Mouse (Mus musculus) CH12.LX (cell line): ENCODE results near the gene Rab8a. TPM values are rescaled to one million over a fixed set of nuclear protein-coding genes. Genes with fewer than 3 reads are reported as not detected.

Experiments used
- DNase-seq: peaks from one replicate; pipeline ENCODE4 v3.0.0-alpha.2; 2013; ENCODE audit errors: extremely low read depth
- H3K27ac ChIP-seq: 2 replicates; pipeline ENCODE4 v1.5.1; 2012; ENCODE audit warnings: low read depth, mild to moderate bottlenecking, control low read depth, moderate library complexity; ENCODE audit not compliant: insufficient read depth
- H3K27me3 ChIP-seq: replicated peaks from 2 replicates; pipeline ENCODE3; 2012; ENCODE audit warnings: inconsistent platforms
- H3K36me3 ChIP-seq, 2 experiments: replicated peaks in 1 of 2; 2 replicates each; pipeline versions ENCODE3 to v1.6.1; 2012; ENCODE audit warnings: inconsistent platforms in 1 of 2, low read length in 1 of 2, mild to moderate bottlenecking in 1 of 2, mixed read lengths in 1 of 2, moderate library complexity in 1 of 2; ENCODE audit not compliant: control insufficient read depth in 1 of 2, insufficient read depth in 1 of 2
- H3K4me1 ChIP-seq, 2 experiments: 2 replicates each; pipeline ENCODE4 v1.6.1; 2012; ENCODE audit warnings: inconsistent platforms in 1 of 2, moderate library complexity in 1 of 2; ENCODE audit not compliant: insufficient read depth in 2 of 2, control insufficient read depth in 1 of 2
- H3K4me2 ChIP-seq: 2 replicates; pipeline ENCODE4 v1.6.1; 2012; ENCODE audit warnings: low read depth, mild to moderate bottlenecking, control low read depth; ENCODE audit not compliant: poor library complexity, insufficient read depth, severe bottlenecking
- H3K4me3 ChIP-seq, 3 experiments: fragments of 150-350 bp in 1 of 3; sonication (generic) in 1 of 3; replicated peaks in 1 of 3; 2 replicates each; pipeline versions ENCODE3 to v1.5.1; 2011 to 2012; ENCODE audit warnings: low read depth in 2 of 3, low read length in 2 of 3, mild to moderate bottlenecking in 2 of 3, moderate library complexity in 2 of 3, control low read depth in 1 of 3, improper control_type of control experiment in 1 of 3, inconsistent platforms in 1 of 3, mixed read lengths in 1 of 3; ENCODE audit not compliant: poor library complexity in 1 of 3
- H3K79me2 ChIP-seq: replicated peaks from 2 replicates; pipeline ENCODE4 v1.6.1; 2012; ENCODE audit warnings: mild to moderate bottlenecking, moderate library complexity; ENCODE audit not compliant: control insufficient read depth, poor library complexity, insufficient read depth, severe bottlenecking; ENCODE audit errors: extremely low read depth
- H3K9ac ChIP-seq: 2 replicates; pipeline ENCODE4 v1.6.1; 2012; ENCODE audit warnings: low read depth, mild to moderate bottlenecking, control low read depth, moderate library complexity; ENCODE audit not compliant: insufficient read depth
- H3K9me3 ChIP-seq: replicated peaks from 2 replicates; pipeline ENCODE3; 2012; ENCODE audit warnings: low read length, inconsistent platforms, mixed read lengths
- CHD2 ChIP-seq: IDR thresholded peaks from 2 replicates; pipeline ENCODE4 v1.6.1; 2011; ENCODE audit warnings: low read length, improper control_type of control experiment
- CTCF ChIP-seq, 2 experiments: IDR thresholded peaks in 1 of 2; conservative IDR thresholded peaks in 1 of 2; 2 replicates each; pipeline ENCODE4 v1.5.1; 2011 to 2012; ENCODE audit warnings: low read depth in 2 of 2, low read length in 2 of 2, improper control_type of control experiment in 1 of 2, inconsistent platforms in 1 of 2, mild to moderate bottlenecking in 1 of 2, moderate library complexity in 1 of 2
- E2F4 ChIP-seq: IDR thresholded peaks from 2 replicates; pipeline ENCODE4 v1.6.1; 2011; ENCODE audit warnings: low read depth, low read length, improper control_type of control experiment; ENCODE audit not compliant: insufficient replicate concordance
- EP300 ChIP-seq: IDR thresholded peaks from 2 replicates; pipeline ENCODE4 v1.6.1; 2011; ENCODE audit warnings: low read length, improper control_type of control experiment
- HCFC1 ChIP-seq: IDR thresholded peaks from 2 replicates; pipeline ENCODE4 v1.6.1; 2012; ENCODE audit warnings: low read depth, mild to moderate bottlenecking, inconsistent platforms, low read length, improper control_type of control experiment
- JUND ChIP-seq: conservative IDR thresholded peaks from 2 replicates; pipeline ENCODE4 v1.6.1; 2011; ENCODE audit warnings: low read depth, low read length, improper control_type of control experiment
- KAT2A ChIP-seq: IDR thresholded peaks from 2 replicates; pipeline ENCODE4 v1.6.1; 2012; ENCODE audit warnings: low read length, improper control_type of control experiment, inconsistent platforms; ENCODE audit not compliant: insufficient replicate concordance
- MAX ChIP-seq: IDR thresholded peaks from 2 replicates; pipeline ENCODE4 v1.6.1; 2011; ENCODE audit warnings: low read length, improper control_type of control experiment
- MEF2A ChIP-seq: IDR thresholded peaks from 2 replicates; pipeline ENCODE4 v1.6.1; 2014; ENCODE audit warnings: low read depth, mild to moderate bottlenecking, inconsistent platforms, low read length, improper control_type of control experiment, borderline replicate concordance
- MYC ChIP-seq: IDR thresholded peaks from 2 replicates; pipeline ENCODE4 v1.6.1; 2011; ENCODE audit warnings: low read depth, mild to moderate bottlenecking, improper control_type of control experiment, low read length
- NRF1 ChIP-seq: IDR thresholded peaks from 2 replicates; pipeline ENCODE4 v1.6.1; 2014; ENCODE audit warnings: low read depth, mild to moderate bottlenecking, inconsistent platforms, low read length, improper control_type of control experiment, moderate library complexity
- POLR2AphosphoS2 ChIP-seq: IDR thresholded peaks from 2 replicates; pipeline ENCODE4 v1.6.1; 2011; ENCODE audit warnings: low read depth, low read length, improper control_type of control experiment
- RAD21 ChIP-seq: IDR thresholded peaks from 2 replicates; pipeline ENCODE4 v1.6.1; 2011; ENCODE audit warnings: low read depth, mild to moderate bottlenecking, low read length, improper control_type of control experiment, moderate library complexity
- SIN3A ChIP-seq: IDR thresholded peaks from 2 replicates; pipeline ENCODE4 v1.6.1; 2012; ENCODE audit warnings: low read length, improper control_type of control experiment, inconsistent platforms
- SMC3 ChIP-seq: IDR thresholded peaks from 2 replicates; pipeline ENCODE4 v1.6.1; 2011; ENCODE audit warnings: low read depth, low read length, improper control_type of control experiment
- TBP ChIP-seq: conservative IDR thresholded peaks from 2 replicates; pipeline ENCODE4 v1.6.1; 2011; ENCODE audit warnings: low read depth, low read length, improper control_type of control experiment
- UBTF ChIP-seq: IDR thresholded peaks from 2 replicates; pipeline ENCODE4 v1.6.1; 2012; ENCODE audit warnings: low read depth, mild to moderate bottlenecking, inconsistent platforms, low read length, improper control_type of control experiment, moderate library complexity
- USF2 ChIP-seq: conservative IDR thresholded peaks from 2 replicates; pipeline ENCODE4 v1.6.1; 2011; ENCODE audit warnings: low read depth, low read length, improper control_type of control experiment
- ZKSCAN1 ChIP-seq: IDR thresholded peaks from 2 replicates; pipeline ENCODE4 v1.6.1; 2012; ENCODE audit warnings: low read depth, inconsistent platforms, low read length, improper control_type of control experiment, borderline replicate concordance
- dilution Hi-C: fragments of 300-500 bp; cut with MboI; formaldehyde crosslinking; loops from 2 replicates; pipeline ENCODE4 v1.14.3; 2020; ENCODE audit warnings: low sequenced_read_pairs; ENCODE audit not compliant: extremely low pct_unique_long_range_greater_than_20kb, extremely low pct_ligation_motif_present
- in situ Hi-C: fragments of 300-500 bp; cut with MboI; formaldehyde crosslinking; loops from 3 replicates; pipeline ENCODE4 v1.14.3; 2019; ENCODE audit warnings: low sequenced_read_pairs, low pct_ligation_motif_present, low pct_unique_long_range_greater_than_20kb, mixed read lengths
- polyA plus RNA-seq: library from polyadenylated mRNA; unstranded; fragments of >175 nt; gene quantifications from 2 replicates; pipeline ENCODE4 v1.2.1, GENCODE M21; 2012; ENCODE audit warnings: low read depth; ENCODE audit not compliant: insufficient read length
- total RNA-seq, 2 experiments: library from RNA; depleted of rRNA; stranded (reverse); fragments of 300-350 nt in 1 of 2; fragments of >200 nt in 1 of 2; gene quantifications; 2 replicates each; pipeline ENCODE4 v1.2.3; 2012 to 2014

The Rab8a gene
- total and polyA plus RNA-seq, 3 experiments: 102 to 190 (median 136) TPM

GRCm38 (mm10) chr8:72160007-72160406 is 993 bp upstream of the Rab8a start:
- no peak for TF ChIP-seq ZKSCAN1
- TF ChIP-seq CHD2: no peak
- TF ChIP-seq NRF1: peak; percentile 18; the same call in 1 of the 2 replicates
- peak in 1 of 2 experiments; percentile 55; a peak in 2 of 4 replicates for TF ChIP-seq CTCF (conservative IDR thresholded peaks at IDR 0.05 in 1 of 2, IDR thresholded peaks at IDR 0.05 in 1 of 2; ENCODE audit: low read depth in 2 of 2, low read length in 2 of 2)
- TF ChIP-seq SMC3: no peak
- TF ChIP-seq KAT2A: no peak
- no peak for TF ChIP-seq HCFC1
- TF ChIP-seq MYC: peak; percentile 81
- TF ChIP-seq POLR2AphosphoS2: no peak
- peak; percentile 7 for TF ChIP-seq RAD21
- TF ChIP-seq E2F4: 0 out of 2 replicates have a peak, but pooled peaks have one; percentile 8
- TF ChIP-seq MAX: peak; percentile 59; the same call in 1 of the 2 replicates
- TF ChIP-seq JUND: no peak
- TF ChIP-seq MEF2A: no peak
- 0 out of 2 replicates have a peak, but pooled peaks have one; percentile 6 for TF ChIP-seq TBP
- TF ChIP-seq SIN3A: no peak; the same call in 1 of the 2 replicates
- no peak for TF ChIP-seq USF2
- Histone ChIP-seq H3K4me2 (peak overlapping the region; percentile 67), H3K27me3 (no peaks in the 10 kb centered on the region), H3K36me3 (peaks cover 12 to 48% of the 10 kb centered on the region in 2 experiments), H3K9me3 (no peaks in the 10 kb centered on the region), H3K79me2 (peaks cover 69% of the 10 kb centered on the region), H3K4me3 (peak overlapping the region; percentile 50 to 59 (median 53)), H3K27ac (no peak overlapping the region), H3K4me1 (peaks cover 14 to 44% of the 10 kb centered on the region in 2 experiments), H3K9ac (peak overlapping the region; percentile 60)
- peak; percentile 52 for DNase-seq
- in situ Hi-C loops (no loop called here), dilution Hi-C loops (no loop called here)

GRCm38 (mm10) chr8:72162821-72163220 is 1.8 kb downstream of the Rab8a start:
- Histone ChIP-seq H3K27me3 (no peaks in the 10 kb centered on the region), H3K79me2 (peaks cover 83% of the 10 kb centered on the region), H3K9ac (peak overlapping the region; percentile 85; the same call in 1 of the 2 replicates), H3K27ac (no peak overlapping the region), H3K4me3 (peak overlapping the region in 2 of 3 experiments; percentile 87 to 98), H3K9me3 (no peaks in the 10 kb centered on the region), H3K4me1 (peaks cover 23 to 62% of the 10 kb centered on the region in 2 experiments), H3K36me3 (peaks cover 18 to 63% of the 10 kb centered on the region in 2 experiments), H3K4me2 (peak overlapping the region; percentile 82)
- dilution Hi-C loops (no loop called here), in situ Hi-C loops (no loop called here)
- DNase-seq: no peak
- TF ChIP-seq MEF2A (no peak), EP300 (no peak), CTCF (conservative IDR thresholded peaks at IDR 0.05 in 1 of 2, IDR thresholded peaks at IDR 0.05 in 1 of 2; ENCODE audit: low read depth in 2 of 2, low read length in 2 of 2) (no peak), UBTF (no peak)
